Mouse (Mus musculus) megakaryocyte, embryonic 14.5 days (primary cell): ENCODE results near the gene 5730455P16Rik.
"Not testable (repeated sequence)": the region's sequence is repeated elsewhere in the genome, so short reads cannot be mapped to it uniquely, and the experiment has no call there.

Source experiments
- FLI1 ChIP-seq: IDR thresholded peaks from 2 replicates; pipeline ENCODE4 v1.6.1; 2012; ENCODE audit warnings: low read length, inconsistent platforms, mixed read lengths
- GATA1 ChIP-seq: IDR thresholded peaks from 3 replicates; pipeline ENCODE4 v1.6.1; 2012; ENCODE audit warnings: mixed read lengths, low read length, inconsistent platforms, borderline replicate concordance

GRCm38 (mm10) chr11:80379184-80379583 lies 1.4 kb upstream of the 5730455P16Rik start:
- not testable (repeated sequence) for TF ChIP-seq GATA1, FLI1
